Mouse (Mus musculus): ENCODE results near the gene Dnaja3.

DNA sequence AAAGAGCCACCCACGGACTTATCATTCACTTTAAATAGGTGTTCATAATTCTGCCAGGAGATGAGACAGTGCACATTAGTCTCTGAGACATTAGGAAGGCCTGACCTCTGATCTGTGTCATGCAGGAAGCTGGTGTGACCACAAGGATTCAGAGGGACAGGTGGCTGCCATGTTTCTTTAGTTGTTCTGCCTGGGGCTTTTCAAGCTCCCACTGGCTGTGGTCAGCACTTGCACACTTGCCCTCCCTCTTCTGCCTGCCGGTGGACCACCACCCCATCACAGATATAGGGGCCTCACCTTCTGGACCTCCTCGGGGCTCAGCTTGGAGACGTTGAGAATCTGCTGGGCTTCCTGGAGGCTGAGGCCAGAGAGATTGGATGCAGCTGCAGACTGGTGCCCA is 23.0 kb upstream of the Dnaja3 start:
- TF ChIP-seq USF1 (IDR thresholded peaks at IDR 0.05; ENCODE audit: low read depth), result no peak
- no peak for TF ChIP-seq CTCF (IDR thresholded peaks at IDR 0.05; ENCODE audit: control insufficient read depth, insufficient read depth, insufficient read length)
- peak; percentile 31 for TF ChIP-seq MYOD1 (IDR thresholded peaks at IDR 0.05; ENCODE audit: control insufficient read depth, insufficient read length, low read depth)
- no peak for TF ChIP-seq MAX (IDR thresholded peaks at IDR 0.05)

Data from C2C12 (cell line).